Mouse (Mus musculus) hindbrain, embryonic 10.5 days (tissue): ENCODE results near the gene Gm5108. TPM values are rescaled to one million over a fixed set of nuclear protein-coding genes. Genes with fewer than 3 reads are reported as not detected.

Source experiments
- DNase-seq: peaks from one replicate; pipeline ENCODE4 v3.0.0-alpha.2; 2017; ENCODE audit warnings: low spot score
- H3K27ac ChIP-seq: fragments of 300-500 bp; sonication (generic); 2 replicates; pipeline ENCODE4 v1.5.1; 2016; ENCODE audit warnings: mild to moderate bottlenecking, moderate library complexity
- H3K27me3 ChIP-seq: fragments of 300-500 bp; sonication (generic); 2 replicates; pipeline ENCODE4 v1.6.1; 2016; ENCODE audit warnings: mild to moderate bottlenecking; ENCODE audit not compliant: poor library complexity, insufficient read depth, severe bottlenecking
- H3K36me3 ChIP-seq: fragments of 300-500 bp; sonication (generic); 2 replicates; pipeline ENCODE4 v1.6.1; 2016; ENCODE audit warnings: mild to moderate bottlenecking, moderate library complexity
- H3K4me1 ChIP-seq: fragments of 300-500 bp; sonication (generic); replicated peaks from 2 replicates; pipeline ENCODE4 v1.6.1; 2016; ENCODE audit warnings: mild to moderate bottlenecking
- H3K4me3 ChIP-seq: fragments of 300-500 bp; sonication (generic); 2 replicates; pipeline ENCODE4 v1.5.1; 2016; ENCODE audit warnings: mild to moderate bottlenecking, moderate library complexity
- H3K9me3 ChIP-seq: fragments of 300-500 bp; sonication (generic); 2 replicates; pipeline ENCODE4 v1.6.1; 2016; ENCODE audit warnings: mild to moderate bottlenecking, moderate library complexity
- WGBS: fragments of 180-500 bp; shearing (Covaris S2); methylation state at CpG from one replicate; pipeline ENCODE4 v1.1.7; 2016; 5-methylcytosine and 5-hydroxymethylcytosine counted together
- polyA plus RNA-seq: library from polyadenylated mRNA; unstranded; fragments of >200 nt; fragmentation: Nextera tagmentation; extraction: Ambion mirVana; gene quantifications from 2 replicates; pipeline ENCODE4 v1.2.1, GENCODE M21; 2016

The Gm5108 gene
- polyA plus RNA-seq, 1 experiment from 2014 or later = not detected

DNA sequence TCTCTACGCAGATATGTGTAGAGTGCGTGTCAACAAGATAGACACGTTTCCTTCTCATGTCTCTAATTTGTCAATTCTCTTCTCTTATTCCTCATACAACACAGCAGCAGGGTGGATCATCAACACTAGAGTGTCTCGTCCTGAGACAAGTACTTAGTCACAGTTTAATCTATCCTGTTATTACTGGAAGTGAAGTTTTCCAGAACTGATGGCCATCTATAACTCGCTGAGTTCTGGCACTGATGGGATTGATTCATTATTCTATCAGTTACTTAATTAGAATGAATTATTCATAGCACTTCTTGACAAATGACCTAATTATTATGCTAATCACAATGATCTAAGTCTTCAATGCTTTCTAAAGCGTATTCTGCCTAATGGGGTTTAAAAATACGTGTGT, 28.1 kb downstream of the Gm5108 start:
- Histone ChIP-seq H3K36me3 (no peaks in the 10 kb centered on the region), H3K4me3 (no peak overlapping the region), H3K4me1 (no peaks in the 10 kb centered on the region), H3K27ac (no peak overlapping the region), H3K9me3 (no peaks in the 10 kb centered on the region), H3K27me3 (no peaks in the 10 kb centered on the region)
- no peak for DNase-seq
- 78% methylated on average over 7 of the region's 7 CpGs for WGBS

DNA sequence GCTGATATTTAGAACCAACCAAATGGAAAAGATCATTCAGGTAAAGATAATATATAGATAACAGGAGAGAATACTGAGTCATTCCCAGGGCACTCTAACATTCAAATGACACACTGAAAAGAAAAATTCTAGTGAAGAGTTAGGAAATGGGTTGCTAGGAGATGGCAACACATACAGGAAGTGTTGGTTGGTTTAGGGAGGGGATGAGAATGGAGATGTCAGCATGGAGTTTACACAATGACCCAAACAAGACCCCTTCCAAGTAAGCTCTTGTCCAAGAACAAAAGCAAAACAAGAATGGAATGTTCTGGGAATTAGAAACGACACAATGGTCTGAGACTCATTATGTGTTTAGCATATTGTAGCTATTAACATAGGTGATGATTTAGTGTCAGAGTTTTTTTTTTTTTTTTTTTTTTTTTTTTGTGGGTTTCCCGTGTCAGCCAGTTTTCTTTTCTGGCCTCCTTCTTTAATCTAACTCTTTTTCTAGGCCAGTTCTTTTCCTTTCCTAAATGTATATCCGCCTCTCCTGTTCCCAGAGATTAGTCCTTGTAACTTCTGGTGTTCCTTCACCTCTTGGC, 40.6 kb downstream of the Gm5108 start:
- Histone ChIP-seq H3K9me3 (no peaks in the 10 kb centered on the region), H3K4me3 (no peak overlapping the region), H3K36me3 (no peaks in the 10 kb centered on the region), H3K4me1 (no peaks in the 10 kb centered on the region), H3K27me3 (peaks cover 17% of the 10 kb centered on the region), H3K27ac (no peak overlapping the region)
- DNase-seq = no peak
- 46% methylated on average over 3 of the region's 3 CpGs for WGBS

DNA sequence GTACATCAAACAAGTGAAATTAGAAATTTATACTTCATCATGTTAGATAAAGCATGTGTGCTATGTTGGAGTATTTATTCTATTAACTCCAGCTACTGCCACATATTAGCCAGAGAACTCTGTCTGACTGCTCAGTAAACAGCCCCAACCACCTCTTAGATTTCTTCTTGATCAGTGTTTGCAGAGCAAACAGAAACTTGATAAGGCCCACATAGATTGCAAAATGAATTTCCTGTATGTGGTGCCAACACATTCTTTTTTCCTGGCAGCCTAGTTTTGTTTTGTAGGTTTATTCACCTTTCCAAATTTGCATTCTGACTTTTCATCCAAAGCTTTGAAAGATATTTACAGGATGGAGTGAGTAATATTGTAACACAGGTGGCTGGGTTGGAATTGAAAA, 49.0 kb downstream of the Gm5108 start:
- Histone ChIP-seq H3K27ac (no peak overlapping the region), H3K4me1 (no peaks in the 10 kb centered on the region), H3K36me3 (no peaks in the 10 kb centered on the region), H3K27me3 (no peaks in the 10 kb centered on the region), H3K4me3 (no peak overlapping the region), H3K9me3 (no peaks in the 10 kb centered on the region)
- DNase-seq = no peak

DNA sequence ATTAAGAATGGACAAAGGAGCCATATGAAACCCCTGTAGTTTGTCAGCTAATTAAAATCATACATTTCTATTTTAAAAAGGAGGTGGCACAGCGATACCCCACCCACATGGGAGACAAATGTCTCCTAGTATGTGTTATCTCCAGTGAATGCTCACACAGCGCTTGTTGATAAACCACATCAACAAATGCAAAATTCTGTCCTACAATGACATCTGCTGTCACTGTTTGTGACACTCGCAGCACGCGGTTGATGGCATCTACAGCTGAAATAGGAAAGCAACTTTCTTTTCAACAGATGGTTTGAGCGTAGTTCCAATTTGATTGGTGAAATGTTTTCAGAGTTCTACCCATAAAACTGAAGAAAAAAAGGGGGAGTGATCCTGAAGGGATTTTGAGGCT, 61.1 kb downstream of the Gm5108 start:
- Histone ChIP-seq H3K27me3 (no peaks in the 10 kb centered on the region), H3K36me3 (no peaks in the 10 kb centered on the region), H3K4me3 (no peak overlapping the region), H3K27ac (no peak overlapping the region), H3K9me3 (0 out of 2 replicates have a peak, but pooled peaks cover 3% of the 10 kb centered on the region), H3K4me1 (peaks cover 10% of the 10 kb centered on the region; the same call in 1 of the 2 replicates)
- 92% methylated on average over 6 of the region's 6 CpGs for WGBS
- no peak for DNase-seq

DNA sequence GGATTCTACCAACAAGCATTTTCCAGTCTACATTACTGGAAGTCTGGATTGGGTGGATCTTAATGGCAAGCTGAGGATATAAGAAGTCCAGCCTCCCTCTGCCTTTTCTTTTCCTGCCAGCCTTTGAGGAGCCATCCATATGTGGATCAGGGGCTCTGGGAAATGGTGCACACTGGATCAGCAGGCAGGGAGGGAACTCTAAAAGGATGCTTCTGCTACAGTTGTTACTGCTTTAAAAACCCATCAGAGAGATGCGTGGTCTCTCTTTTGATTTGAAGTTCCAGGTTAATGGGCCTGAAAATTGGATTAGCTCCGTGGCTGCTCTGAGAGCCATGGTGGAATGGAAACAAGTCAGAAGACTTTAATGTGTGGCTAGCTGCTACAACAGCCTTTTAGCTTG, 62.4 kb downstream of the Gm5108 start:
- Histone ChIP-seq H3K27ac (no peak overlapping the region), H3K9me3 (0 out of 2 replicates have a peak, but pooled peaks cover 3% of the 10 kb centered on the region), H3K4me3 (no peak overlapping the region), H3K36me3 (no peaks in the 10 kb centered on the region), H3K27me3 (no peaks in the 10 kb centered on the region), H3K4me1 (peaks cover 10% of the 10 kb centered on the region; the same call in 1 of the 2 replicates)
- no peak for DNase-seq
- 21% methylated on average over 2 of the region's 2 CpGs for WGBS

DNA sequence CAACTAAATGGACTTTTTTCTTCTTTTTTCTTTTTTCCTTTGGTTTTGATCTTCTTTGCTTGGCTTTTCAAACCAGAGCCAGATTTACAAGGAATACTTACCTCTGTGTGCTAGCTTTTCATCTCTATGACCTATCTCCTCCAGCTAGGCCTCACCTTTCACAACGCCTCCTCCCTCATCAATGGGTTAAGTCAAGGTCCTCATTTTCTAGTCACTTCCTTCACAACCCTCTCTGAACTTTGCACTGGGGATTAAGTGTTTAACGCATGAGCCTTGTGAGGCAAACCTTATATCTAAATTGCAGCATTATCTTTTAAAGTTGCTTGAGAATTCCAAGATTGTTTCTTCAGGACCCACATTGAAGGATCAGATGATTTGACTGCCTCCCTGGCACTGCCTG, 63.0 kb downstream of the Gm5108 start:
- no peaks in the 10 kb centered on the region for H3K27me3 ChIP-seq
- no peak overlapping the region for H3K27ac ChIP-seq
- H3K4me3 ChIP-seq = no peak overlapping the region
- peaks cover 10% of the 10 kb centered on the region; the same call in 1 of the 2 replicates for H3K4me1 ChIP-seq
- no peak for DNase-seq
- 0 out of 2 replicates have a peak, but pooled peaks cover 3% of the 10 kb centered on the region for H3K9me3 ChIP-seq
- H3K36me3 ChIP-seq = no peaks in the 10 kb centered on the region
- 82% methylated on average over 2 of the region's 2 CpGs for WGBS

DNA sequence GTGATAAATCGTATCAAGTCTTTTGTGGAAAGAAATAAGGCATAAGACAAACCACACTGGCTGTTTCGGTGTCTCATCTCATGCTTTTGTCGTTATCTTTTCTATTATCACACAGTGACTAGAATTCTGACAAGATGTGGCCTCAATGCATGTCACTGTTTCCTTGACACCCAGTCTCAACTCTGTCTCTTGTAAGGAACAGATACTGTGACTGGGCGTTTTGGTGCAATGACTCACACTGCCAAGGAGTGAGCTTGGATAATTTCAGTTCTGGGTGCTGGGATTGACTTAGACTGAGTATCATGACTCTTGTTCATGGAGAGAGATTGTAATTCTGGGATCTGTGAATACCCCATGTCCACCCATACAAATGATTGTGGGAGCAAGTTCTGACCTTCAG, 65.6 kb downstream of the Gm5108 start:
- H3K36me3 ChIP-seq = no peaks in the 10 kb centered on the region

DNA sequence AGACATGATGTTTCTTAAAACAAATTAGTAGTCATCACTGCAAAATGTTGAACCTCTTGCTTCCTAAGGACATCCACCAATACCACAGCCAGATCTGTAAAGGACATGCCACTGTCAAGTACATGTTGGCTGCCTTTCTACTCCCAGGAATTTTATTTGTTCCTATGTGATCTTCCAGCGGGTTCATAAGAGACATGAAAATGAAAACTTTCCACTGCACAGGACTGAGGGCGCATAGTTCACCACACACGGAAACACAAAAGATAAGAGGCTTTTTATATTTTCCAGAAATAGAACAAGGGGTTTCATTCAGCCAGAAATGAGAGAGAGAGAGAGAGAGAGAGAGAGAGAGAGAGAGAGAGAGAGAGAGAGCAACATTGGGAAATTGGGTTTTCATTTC, 70.1 kb downstream of the Gm5108 start:
- H3K27me3 ChIP-seq = no peaks in the 10 kb centered on the region
- no peaks in the 10 kb centered on the region for H3K9me3 ChIP-seq
- H3K36me3 ChIP-seq = no peaks in the 10 kb centered on the region
- no peak overlapping the region for H3K4me3 ChIP-seq
- no peak for DNase-seq
- 86% methylated on average over 3 of the region's 3 CpGs for WGBS
- no peak overlapping the region for H3K27ac ChIP-seq
- no peaks in the 10 kb centered on the region for H3K4me1 ChIP-seq

More for the DNA sequence above, 65.6 kb downstream of the Gm5108 start:
- no peak for DNase-seq
- no peak overlapping the region for H3K4me3 ChIP-seq
- peaks cover 10% of the 10 kb centered on the region; the same call in 1 of the 2 replicates for H3K4me1 ChIP-seq
- no peaks in the 10 kb centered on the region for H3K27me3 ChIP-seq
- 0 out of 2 replicates have a peak, but pooled peaks cover 3% of the 10 kb centered on the region for H3K9me3 ChIP-seq
- no peak overlapping the region for H3K27ac ChIP-seq
- WGBS = 86% methylated on average over 4 of the region's 4 CpGs

DNA sequence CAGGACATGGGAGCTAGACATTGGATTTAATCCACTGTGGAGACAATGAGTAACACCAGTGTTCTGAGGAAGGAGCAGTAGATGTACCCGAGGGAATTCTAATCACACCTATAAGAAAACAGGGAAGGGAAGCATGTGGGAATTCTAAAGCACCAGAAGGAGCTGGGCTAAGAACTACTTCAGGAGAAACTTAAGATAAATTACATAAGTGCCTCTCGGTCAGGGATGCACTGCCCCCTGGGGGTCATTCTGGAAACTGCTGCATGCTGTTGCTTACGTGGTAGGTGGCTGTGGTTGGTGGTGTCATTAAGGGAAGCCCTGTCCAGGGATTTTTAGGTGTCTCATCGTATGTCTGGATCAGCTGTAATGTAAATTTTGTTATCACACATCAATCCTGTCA, 71.1 kb downstream of the Gm5108 start:
- DNase-seq = peak; percentile 77
- Histone ChIP-seq H3K36me3 (no peaks in the 10 kb centered on the region), H3K27me3 (no peaks in the 10 kb centered on the region), H3K4me3 (no peak overlapping the region), H3K27ac (no peak overlapping the region), H3K4me1 (no peaks in the 10 kb centered on the region), H3K9me3 (no peaks in the 10 kb centered on the region)
- 25% methylated on average over 4 of the region's 4 CpGs for WGBS

DNA sequence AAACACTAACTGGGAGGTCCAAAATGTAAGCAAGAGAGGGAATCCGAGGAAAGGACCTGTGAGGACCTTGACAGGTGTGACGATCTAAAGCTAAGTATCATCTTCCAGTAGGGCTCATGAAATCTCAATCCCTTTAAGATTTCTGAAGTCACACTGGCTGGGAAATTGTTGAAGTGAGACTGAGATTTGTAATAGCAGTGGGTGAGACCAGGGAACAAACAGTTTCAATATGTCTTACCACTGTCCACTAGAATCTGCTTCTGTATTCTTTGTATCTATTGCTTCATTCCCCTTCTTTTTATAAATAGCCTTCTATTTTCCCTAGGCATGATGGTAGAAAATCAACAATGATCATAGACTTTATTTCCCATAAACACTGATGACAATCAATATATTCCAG, 79.4 kb downstream of the Gm5108 start:
- Histone ChIP-seq H3K4me3 (no peak overlapping the region), H3K36me3 (no peaks in the 10 kb centered on the region), H3K27ac (no peak overlapping the region), H3K4me1 (no peaks in the 10 kb centered on the region), H3K27me3 (no peaks in the 10 kb centered on the region), H3K9me3 (no peaks in the 10 kb centered on the region)
- 89% methylated on average over 2 of the region's 2 CpGs for WGBS
- DNase-seq = no peak

Other genes with a start within 250 kb of the Gm5108 start
- 14.2 and 17.0 TPM in 2 replicates for gene Atp8a1, start 94.2 kb upstream of the Gm5108 start, polyA plus RNA-seq
- gene Gm21905, start 4.8 kb downstream of the Gm5108 start, polyA plus RNA-seq = not detected in 2 replicates
- gene Grxcr1, start 90.2 kb downstream of the Gm5108 start, polyA plus RNA-seq = 0.15 TPM in 1 of 2 replicates, not detected in the other